Mouse (Mus musculus) heart, postnatal 25 days (tissue): ENCODE results near the gene Sez6l. TPM values are rescaled to one million over a fixed set of nuclear protein-coding genes. Genes with fewer than 3 reads are reported as not detected.

ENCODE experiments used
- total RNA-seq, 2 experiments: library from RNA; stranded (reverse); gene quantifications; 2 replicates each; pipeline ENCODE4 v1.2.3; 2021

Gene Sez6l
- total RNA-seq, 2 experiments from 2014 or later = 0.16 to 0.20 TPM

Other genes starting within 250 kb of the Sez6l start
- 1 to 10 TPM; 7.5 to 8.1 TPM for gene Srrd, start 234.1 kb downstream of the Sez6l start, total RNA-seq
- 10 to 100 TPM; 10.2 to 12.1 TPM for gene Hps4, start 234.1 kb downstream of the Sez6l start, total RNA-seq
- gene Gm6583, start 221.2 kb downstream of the Sez6l start, total RNA-seq = not detected
- under 1 TPM; 0.65 to 0.70 TPM for gene Asphd2, start 182.3 kb downstream of the Sez6l start, total RNA-seq
- not detected for gene Gm6588, start 127.8 kb downstream of the Sez6l start, total RNA-seq